Mouse (Mus musculus) liver, embryonic 11.5 days (tissue): ENCODE data around the gene Grk4. TPM values are rescaled to one million over a fixed set of nuclear protein-coding genes. Genes with fewer than 3 reads are reported as not detected.

ENCODE experiments used
- ATAC-seq: fragments of 200-750 bp; cut with Nextera tagmentation; replicated peaks from 2 replicates; pipeline ENCODE4 v1.8.0; 2017; ENCODE audit warnings: moderate number of reproducible peaks, mild to moderate bottlenecking, moderate TSS enrichment, moderate library complexity; ENCODE audit not compliant: low FRiP score
- DNase-seq: peaks from one replicate; pipeline ENCODE4 v3.0.0-alpha.2; 2017; ENCODE audit warnings: low spot score
- H3K27ac ChIP-seq: fragments of 300-500 bp; sonication (generic); 2 replicates; pipeline ENCODE4 v1.5.1; 2014; ENCODE audit warnings: mild to moderate bottlenecking, low read depth, low read length, control low read depth
- H3K27me3 ChIP-seq: fragments of 300-500 bp; sonication (generic); replicated peaks from 2 replicates; pipeline ENCODE4 v1.6.1; 2014; ENCODE audit warnings: low read length, mixed read lengths; ENCODE audit not compliant: control insufficient read depth, insufficient read depth
- H3K36me3 ChIP-seq: fragments of 300-500 bp; sonication (generic); 2 replicates; pipeline ENCODE4 v1.6.1; 2014; ENCODE audit warnings: mild to moderate bottlenecking, low read length, moderate library complexity, mixed read lengths; ENCODE audit not compliant: control insufficient read depth, insufficient read depth
- H3K4me1 ChIP-seq: fragments of 300-500 bp; sonication (generic); replicated peaks from 2 replicates; pipeline ENCODE4 v1.6.1; 2014; ENCODE audit warnings: low read length, mixed read lengths; ENCODE audit not compliant: control insufficient read depth, insufficient read depth
- H3K4me2 ChIP-seq: fragments of 300-500 bp; sonication (generic); 2 replicates; pipeline ENCODE4 v1.6.1; 2014; ENCODE audit warnings: mild to moderate bottlenecking, control low read depth, moderate library complexity
- H3K4me3 ChIP-seq: fragments of 300-500 bp; sonication (generic); 2 replicates; pipeline ENCODE4 v1.5.1; 2014; ENCODE audit warnings: low read depth, low read length, control low read depth
- H3K9ac ChIP-seq: fragments of 300-500 bp; sonication (generic); 2 replicates; pipeline ENCODE4 v1.6.1; 2014; ENCODE audit warnings: low read depth, low read length, control low read depth
- H3K9me3 ChIP-seq: fragments of 300-500 bp; sonication (generic); 2 replicates; pipeline ENCODE4 v1.6.1; 2016; ENCODE audit warnings: low read length, inconsistent platforms, mixed read lengths; ENCODE audit not compliant: control insufficient read depth
- WGBS: fragments of 180-500 bp; shearing (Covaris S2); extraction: QIAGEN DNeasy Blood & Tissue Kit; methylation state at CpG from one replicate; pipeline ENCODE4 v1.1.7; 2014; 5-methylcytosine and 5-hydroxymethylcytosine counted together
- polyA plus RNA-seq: library from polyadenylated mRNA; unstranded; fragments of >200 nt; fragmentation: Nextera tagmentation; extraction: Ambion mirVana; gene quantifications from 2 replicates; pipeline ENCODE4 v1.2.1, GENCODE M21; 2014

Gene Grk4
- polyA plus RNA-seq, 1 experiment from 2014 or later: 1.9 TPM

DNA sequence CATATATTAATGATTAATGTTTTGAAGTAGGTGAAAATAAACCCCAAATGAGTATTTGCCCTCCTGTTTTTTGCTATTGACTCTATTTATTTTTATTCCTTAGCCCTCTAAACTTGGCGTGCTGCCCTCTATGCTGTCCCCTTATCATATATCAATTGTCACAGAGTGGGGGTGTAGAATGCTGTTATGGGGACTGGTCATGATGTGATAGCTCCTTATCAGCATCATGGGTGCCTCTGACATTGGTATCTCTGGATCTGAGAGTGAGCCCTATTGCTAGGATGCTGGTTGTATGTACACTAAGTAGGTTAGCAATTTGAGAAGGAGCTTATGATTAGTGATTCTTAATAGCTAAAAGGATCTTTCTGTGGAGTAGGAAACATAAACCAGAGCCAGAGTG, 70.1 kb downstream of the Grk4 start:
- H3K4me2 ChIP-seq: no peak overlapping the region
- peak; percentile 73; the same call in 1 of the 2 replicates for ATAC-seq
- no peak for DNase-seq

DNA sequence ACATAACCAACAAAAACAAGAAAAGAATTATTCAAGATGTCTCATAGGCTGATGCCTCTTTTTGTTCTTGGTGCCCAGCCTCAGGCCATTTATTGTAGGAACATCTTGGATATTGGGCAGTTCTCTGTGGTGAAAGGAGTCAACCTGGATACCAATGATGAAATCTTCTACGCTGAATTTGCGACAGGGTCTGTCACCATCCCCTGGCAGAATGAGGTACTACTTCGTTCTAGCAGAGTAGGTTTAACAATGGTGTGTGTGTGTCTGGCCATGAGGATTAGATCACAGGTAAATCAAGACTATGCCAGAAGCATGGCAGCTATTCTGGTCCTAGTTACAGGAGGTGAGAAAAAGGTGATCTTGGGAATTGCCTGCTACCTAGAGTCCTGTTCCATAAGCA, 91.3 kb downstream of the Grk4 start:
- Histone ChIP-seq H3K9ac (no peak overlapping the region), H3K36me3 (no peaks in the 10 kb centered on the region), H3K4me1 (no peaks in the 10 kb centered on the region), H3K27me3 (no peaks in the 10 kb centered on the region), H3K27ac (no peak overlapping the region), H3K4me3 (no peak overlapping the region), H3K9me3 (no peaks in the 10 kb centered on the region), H3K4me2 (no peak overlapping the region)
- 48% methylated on average over 3 of the region's 3 CpGs for WGBS
- ATAC-seq (no peak), DNase-seq (no peak)

More for the DNA sequence above, 70.1 kb downstream of the Grk4 start:
- Histone ChIP-seq H3K36me3 (no peaks in the 10 kb centered on the region), H3K27ac (no peak overlapping the region), H3K9me3 (no peaks in the 10 kb centered on the region), H3K9ac (no peak overlapping the region), H3K4me1 (peaks cover 5% of the 10 kb centered on the region; the same call in 1 of the 2 replicates), H3K27me3 (no peaks in the 10 kb centered on the region), H3K4me3 (no peak overlapping the region)
- 30% methylated on average over 1 of the region's 1 CpGs for WGBS

DNA sequence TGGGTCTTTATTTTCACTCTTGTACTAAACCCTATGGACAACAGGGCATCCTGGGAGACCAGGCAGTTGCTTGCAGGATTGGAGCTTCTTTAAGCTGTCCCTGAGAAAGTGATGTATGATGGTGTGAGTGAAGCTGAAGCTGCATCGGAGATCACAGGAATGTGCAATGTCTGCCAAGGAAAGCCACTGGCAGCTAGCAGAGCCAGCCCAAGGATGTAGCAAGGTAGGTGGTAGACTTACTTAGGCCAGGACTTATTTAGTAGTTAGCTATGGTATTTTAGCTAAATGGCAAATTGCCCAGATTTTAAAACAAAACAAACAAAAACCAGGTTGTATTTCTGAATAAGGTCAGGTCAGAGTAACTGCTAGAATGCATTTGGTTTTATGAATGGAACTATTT, 98.6 kb downstream of the Grk4 start:
- Histone ChIP-seq H3K36me3 (no peaks in the 10 kb centered on the region), H3K4me3 (no peak overlapping the region), H3K4me2 (no peak overlapping the region), H3K9ac (no peak overlapping the region), H3K27me3 (no peaks in the 10 kb centered on the region), H3K9me3 (no peaks in the 10 kb centered on the region), H3K4me1 (peaks cover 6% of the 10 kb centered on the region; the same call in 1 of the 2 replicates), H3K27ac (no peak overlapping the region)
- no peak for DNase-seq
- 75% methylated on average over 1 of the region's 1 CpGs for WGBS
- ATAC-seq: no peak

DNA sequence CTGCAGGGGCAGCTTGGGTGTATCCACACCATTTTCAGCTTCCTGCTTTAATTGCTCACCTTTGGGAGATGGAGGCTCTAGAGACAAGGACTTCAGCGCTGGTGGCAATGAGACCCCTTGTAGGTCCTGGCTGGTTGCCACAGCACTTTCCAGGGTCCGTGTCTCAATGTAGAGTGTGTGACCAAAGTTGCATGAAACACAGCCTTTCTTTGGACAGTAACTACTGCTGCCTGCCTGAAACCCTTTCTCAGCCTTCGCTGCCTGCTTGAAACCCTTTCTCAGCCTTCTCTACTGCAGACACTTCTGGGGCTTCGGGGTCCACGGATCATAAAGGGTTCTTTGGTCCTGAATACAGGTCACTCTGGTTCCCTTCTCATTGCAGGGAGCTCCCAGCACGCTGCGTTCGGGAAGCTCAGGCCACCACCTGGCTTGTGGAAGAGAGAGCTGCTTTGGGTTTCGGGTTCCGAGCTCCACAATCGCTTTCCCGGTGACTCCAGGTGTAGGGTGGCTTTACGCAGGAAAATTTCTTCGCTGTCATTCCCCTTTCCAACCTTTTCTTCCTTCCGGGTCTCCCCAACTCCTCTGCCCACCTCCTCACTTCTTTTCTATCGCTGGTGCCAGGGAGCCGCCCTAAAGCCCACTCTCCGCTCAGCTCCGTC, 100.8 kb downstream of the Grk4 start:
- peaks cover 15% of the 10 kb centered on the region for H3K4me1 ChIP-seq
- peak overlapping the region; percentile 100 for H3K4me3 ChIP-seq
- no peak overlapping the region for H3K27ac ChIP-seq
- H3K36me3 ChIP-seq: no peaks in the 10 kb centered on the region
- no peak for DNase-seq
- H3K4me2 ChIP-seq: peak overlapping the region; percentile 93
- peak overlapping the region; percentile 98 for H3K9ac ChIP-seq
- peak; percentile 2; the same call in 1 of the 2 replicates for ATAC-seq
- WGBS: 1% methylated on average over 19 of the region's 19 CpGs
- H3K27me3 ChIP-seq: no peaks in the 10 kb centered on the region
- H3K9me3 ChIP-seq: no peaks in the 10 kb centered on the region

DNA sequence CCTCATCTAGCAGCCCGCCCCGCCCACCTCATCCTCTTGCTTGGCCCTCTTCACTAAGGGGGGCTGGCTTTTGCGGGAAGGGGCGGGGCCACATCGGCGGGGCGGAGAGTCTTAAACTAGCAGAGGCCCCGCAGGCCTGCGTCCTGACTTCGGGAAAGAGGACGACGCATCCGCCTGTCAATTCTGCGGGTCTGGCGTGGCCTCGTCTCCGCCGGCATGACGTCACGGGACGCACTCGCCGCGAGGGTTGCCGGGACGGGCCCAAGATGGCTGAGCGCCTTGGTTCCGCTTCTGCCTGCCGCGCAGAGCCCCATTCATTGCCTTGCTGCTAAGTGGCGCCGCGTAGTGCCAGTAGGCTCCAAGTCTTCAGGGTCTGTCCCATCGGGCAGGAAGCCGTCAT, 101.3 kb downstream of the Grk4 start, which contains the start of gene Htt:
Gene Htt, plus strand, starts transcription at position 232 of the 400 bp plus-strand sequence.
- Histone ChIP-seq H3K4me2 (peak within 1 kb of the TSS; percentile 93), H3K4me3 (peak within 1 kb of the TSS; percentile 100), H3K9me3 (no peaks in the 10 kb centered on the region), H3K9ac (peak within 1 kb of the TSS; percentile 98), H3K27me3 (no peaks in the 10 kb centered on the region), H3K36me3 (no peaks in the 10 kb centered on the region), H3K4me1 (peaks cover 18% of the 10 kb centered on the region), H3K27ac (peak within 1 kb of the TSS; percentile 90)
- DNase-seq: peak; percentile 95
- ATAC-seq: peak; percentile 97
- under 1% methylated on average over 35 of the region's 35 CpGs for WGBS

DNA sequence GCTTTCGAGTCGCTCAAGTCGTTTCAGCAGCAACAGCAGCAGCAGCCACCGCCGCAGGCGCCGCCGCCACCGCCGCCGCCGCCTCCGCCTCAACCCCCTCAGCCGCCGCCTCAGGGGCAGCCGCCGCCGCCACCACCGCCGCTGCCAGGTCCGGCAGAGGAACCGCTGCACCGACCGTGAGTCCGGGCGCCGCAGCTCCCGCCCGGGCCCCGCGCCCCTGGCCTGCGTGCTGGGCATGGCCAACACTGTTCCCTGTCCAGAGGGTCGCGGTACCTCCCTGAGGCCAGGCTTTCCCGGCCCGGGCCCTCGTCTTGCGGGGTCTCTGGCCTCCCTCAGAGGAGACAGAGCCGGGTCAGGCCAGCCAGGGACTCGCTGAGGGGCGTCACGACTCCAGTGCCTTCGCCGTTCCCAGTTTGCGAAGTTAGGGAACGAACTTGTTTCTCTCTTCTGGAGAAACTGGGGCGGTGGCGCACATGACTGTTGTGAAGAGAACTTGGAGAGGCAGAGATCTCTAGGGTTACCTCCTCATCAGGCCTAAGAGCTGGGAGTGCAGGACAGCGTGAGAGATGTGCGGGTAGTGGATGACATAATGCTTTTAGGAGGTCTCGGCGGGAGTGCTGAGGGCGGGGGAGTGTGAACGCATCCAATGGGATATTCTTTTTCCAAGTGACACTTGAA, 101.9 kb downstream of the Grk4 start:
- Histone ChIP-seq H3K9me3 (no peaks in the 10 kb centered on the region), H3K27me3 (no peaks in the 10 kb centered on the region), H3K4me3 (peak overlapping the region; percentile 100), H3K36me3 (no peaks in the 10 kb centered on the region), H3K4me2 (peak overlapping the region; percentile 93), H3K4me1 (peaks cover 18% of the 10 kb centered on the region), H3K27ac (peak overlapping the region; percentile 90), H3K9ac (peak overlapping the region; percentile 98)
- ATAC-seq (peak; percentile 68), DNase-seq (peak; percentile 65)
- WGBS: under 1% methylated on average over 54 of the region's 54 CpGs

DNA sequence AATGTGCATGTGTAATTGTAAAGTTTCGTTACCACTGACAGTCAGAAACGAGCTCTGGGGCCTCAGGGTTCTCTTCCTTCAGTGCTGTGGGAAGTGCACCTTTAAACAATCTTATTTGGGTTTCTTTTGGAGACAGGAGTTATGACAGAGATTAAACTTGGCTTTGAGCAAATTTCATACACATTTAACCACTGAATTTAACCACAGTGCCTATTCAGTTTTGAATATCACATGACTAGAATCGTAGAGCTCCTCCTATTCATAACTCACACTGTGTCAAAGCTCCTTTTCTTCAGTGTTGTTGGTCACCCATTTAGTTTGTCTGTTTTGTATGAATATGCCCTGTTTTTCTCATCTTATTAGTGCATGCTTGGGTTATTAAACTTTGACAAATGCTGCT, 111.6 kb downstream of the Grk4 start:
- DNase-seq (no peak), ATAC-seq (no peak)
- H3K36me3 ChIP-seq: no peaks in the 10 kb centered on the region
- no peaks in the 10 kb centered on the region for H3K27me3 ChIP-seq
- H3K9me3 ChIP-seq: no peaks in the 10 kb centered on the region
- no peak overlapping the region for H3K9ac ChIP-seq
- H3K4me1 ChIP-seq: peaks cover 6% of the 10 kb centered on the region
- H3K4me2 ChIP-seq: no peak overlapping the region
- H3K4me3 ChIP-seq: no peak overlapping the region
- WGBS: 86% methylated on average over 3 of the region's 3 CpGs
- no peak overlapping the region for H3K27ac ChIP-seq

DNA sequence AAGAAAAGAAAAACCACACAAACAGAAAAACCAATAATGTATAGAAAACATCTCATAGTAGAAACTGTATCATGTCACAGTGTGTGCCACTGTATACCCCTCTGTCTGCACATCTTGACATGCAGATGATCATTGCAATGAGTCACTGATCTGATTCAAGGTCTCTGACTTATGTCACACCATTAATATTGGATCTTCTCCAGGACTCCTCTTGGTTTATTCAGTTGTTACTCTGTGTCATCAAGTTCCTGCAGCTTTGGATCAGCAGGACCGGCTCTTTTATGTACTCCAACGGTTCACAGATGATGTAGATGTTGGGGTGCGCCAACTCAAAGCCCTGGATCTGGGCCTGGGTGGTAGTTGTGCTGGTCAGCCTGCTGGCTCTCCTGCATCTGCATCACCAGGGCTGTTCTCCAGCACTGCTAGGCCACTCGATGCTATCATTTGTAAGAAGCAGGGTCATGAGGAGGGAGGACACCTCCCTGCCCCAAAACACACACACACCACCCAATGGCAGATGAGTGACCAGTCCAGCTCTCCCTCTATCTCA, 112.6 kb downstream of the Grk4 start:
- Histone ChIP-seq H3K36me3 (no peaks in the 10 kb centered on the region), H3K9ac (no peak overlapping the region), H3K9me3 (no peaks in the 10 kb centered on the region), H3K27me3 (no peaks in the 10 kb centered on the region), H3K4me1 (peaks cover 5% of the 10 kb centered on the region), H3K4me3 (no peak overlapping the region), H3K4me2 (no peak overlapping the region), H3K27ac (no peak overlapping the region)
- no peak for ATAC-seq
- WGBS: 87% methylated on average over 4 of the region's 4 CpGs
- DNase-seq: no peak
